Mouse (Mus musculus) intestine, embryonic 14.5 days (tissue): ENCODE data around the gene Stx8. TPM values are rescaled to one million over a fixed set of nuclear protein-coding genes. Genes with fewer than 3 reads are reported as not detected.

Experiments
- ATAC-seq: fragments of 200-750 bp; cut with Nextera tagmentation; replicated peaks from 2 replicates; pipeline ENCODE4 v1.8.0; 2017; ENCODE audit warnings: low read depth, moderate number of reproducible peaks, moderate TSS enrichment, moderate library complexity; ENCODE audit not compliant: low FRiP score, low TSS enrichment
- DNase-seq: peaks from one replicate; pipeline ENCODE4 v3.0.0-alpha.2; 2018; ENCODE audit warnings: low spot score
- H3K27ac ChIP-seq: fragments of 300-500 bp; sonication (generic); 2 replicates; pipeline ENCODE4 v1.5.1; 2014; ENCODE audit warnings: low read depth, mild to moderate bottlenecking, control low read depth
- H3K27me3 ChIP-seq: fragments of 300-500 bp; sonication (generic); replicated peaks from 2 replicates; pipeline ENCODE4 v1.6.1; 2014; ENCODE audit warnings: low read length, control low read depth; ENCODE audit not compliant: control insufficient read depth, insufficient read depth
- H3K36me3 ChIP-seq: fragments of 300-500 bp; sonication (generic); 2 replicates; pipeline ENCODE4 v1.6.1; 2014; ENCODE audit warnings: low read length, control low read depth; ENCODE audit not compliant: control insufficient read depth, insufficient read depth
- H3K4me1 ChIP-seq: fragments of 300-500 bp; sonication (generic); replicated peaks from 2 replicates; pipeline ENCODE4 v1.6.1; 2014; ENCODE audit warnings: low read length, control low read depth, mixed read lengths; ENCODE audit not compliant: control insufficient read depth, insufficient read depth
- H3K4me2 ChIP-seq: fragments of 300-500 bp; sonication (generic); 2 replicates; pipeline ENCODE4 v1.6.1; 2014; ENCODE audit warnings: low read length
- H3K4me3 ChIP-seq: fragments of 300-500 bp; sonication (generic); 2 replicates; pipeline ENCODE4 v1.5.1; 2014; ENCODE audit warnings: low read depth, low read length, control low read depth, mixed read lengths
- H3K9ac ChIP-seq: fragments of 300-500 bp; sonication (generic); 2 replicates; pipeline ENCODE4 v1.6.1; 2014; ENCODE audit warnings: mild to moderate bottlenecking, low read length
- H3K9me3 ChIP-seq: fragments of 300-500 bp; sonication (generic); 2 replicates; pipeline ENCODE4 v1.6.1; 2016; ENCODE audit warnings: low read length, control low read depth; ENCODE audit not compliant: control insufficient read depth
- WGBS: fragments of 180-500 bp; shearing (Covaris S2); extraction: QIAGEN DNeasy Blood & Tissue Kit; methylation state at CpG from one replicate; pipeline ENCODE4 v1.1.7; 2014; 5-methylcytosine and 5-hydroxymethylcytosine counted together
- polyA plus RNA-seq: library from polyadenylated mRNA; unstranded; fragments of >200 nt; fragmentation: Nextera tagmentation; extraction: Ambion mirVana; gene quantifications from 2 replicates; pipeline ENCODE4 v1.2.1, GENCODE M21; 2014

Stx8 gene
- polyA plus RNA-seq, 1 experiment from 2014 or later: 51.3 TPM

GRCm38 (mm10) chr11:67965242-67965883 is 630 bp upstream of the Stx8 start, which contains the start of gene Cfap52:
Cfap52 (minus strand) TSS chr11:67965651.
- peak; percentile 56; the same call in 1 of the 2 replicates for ATAC-seq
- H3K4me1 ChIP-seq: peaks cover 6% of the 10 kb centered on the region; the same call in 1 of the 2 replicates
- peak within 1 kb of the TSS; percentile 74 for H3K4me3 ChIP-seq
- peak within 1 kb of the TSS; percentile 65 for H3K9ac ChIP-seq
- H3K36me3 ChIP-seq: no peaks in the 10 kb centered on the region
- no peaks in the 10 kb centered on the region for H3K9me3 ChIP-seq
- no peaks in the 10 kb centered on the region for H3K27me3 ChIP-seq
- H3K4me2 ChIP-seq: peak within 1 kb of the TSS; percentile 63
- no peak within 1 kb of the TSS for H3K27ac ChIP-seq
- WGBS: 8% methylated on average over 15 of the region's 15 CpGs
- peak; percentile 92 for DNase-seq

- ATAC-seq (no peak), DNase-seq (no peak)
- no peak overlapping the region for H3K4me2 ChIP-seq
- no peak overlapping the region for H3K9ac ChIP-seq
- no peaks in the 10 kb centered on the region for H3K27me3 ChIP-seq
- H3K36me3 ChIP-seq: no peaks in the 10 kb centered on the region
- WGBS: 69% methylated on average over 11 of the region's 11 CpGs
- no peak overlapping the region for H3K27ac ChIP-seq
- no peak overlapping the region for H3K4me3 ChIP-seq
- H3K4me1 ChIP-seq: peaks cover 6% of the 10 kb centered on the region; the same call in 1 of the 2 replicates
- H3K9me3 ChIP-seq: no peaks in the 10 kb centered on the region
These were observed 1.8 kb downstream of the Stx8 start for GRCm38 (mm10) chr11:67967831-67968230.

GRCm38 (mm10) chr11:67972606-67973005 is 6.6 kb downstream of the Stx8 start:
- Histone ChIP-seq H3K4me2 (no peak overlapping the region), H3K27me3 (no peaks in the 10 kb centered on the region), H3K27ac (no peak overlapping the region), H3K9ac (no peak overlapping the region), H3K4me3 (no peak overlapping the region), H3K36me3 (peaks cover 10% of the 10 kb centered on the region; the same call in 1 of the 2 replicates), H3K4me1 (no peaks in the 10 kb centered on the region), H3K9me3 (no peaks in the 10 kb centered on the region)
- 76% methylated on average over 1 of the region's 1 CpGs for WGBS
- DNase-seq (no peak), ATAC-seq (no peak)

DNA sequence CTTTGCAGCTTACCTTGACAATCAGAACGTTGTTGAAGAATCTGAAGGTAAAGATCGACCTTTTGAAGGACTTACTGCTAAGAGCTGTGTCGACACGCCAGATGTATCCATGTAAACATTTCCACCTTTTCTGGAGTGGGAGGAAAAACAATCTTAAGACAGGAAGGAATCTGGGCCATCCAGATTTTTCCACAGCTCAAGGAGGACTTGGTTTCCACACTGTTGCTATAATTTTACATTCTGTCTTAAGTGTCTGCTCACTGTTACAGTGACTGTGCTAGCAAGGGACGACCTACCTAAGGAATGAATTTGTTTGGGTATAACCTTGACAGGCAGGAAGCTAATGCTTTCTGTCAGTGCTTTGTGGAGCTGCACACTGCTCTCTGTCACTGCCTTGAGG is 7.2 kb downstream of the Stx8 start:
- DNase-seq: no peak
- WGBS: 55% methylated on average over 5 of the region's 5 CpGs

GRCm38 (mm10) chr11:67975252-67975651 is 9.3 kb downstream of the Stx8 start:
- WGBS: 7% methylated on average over 2 of the region's 2 CpGs
- ATAC-seq (no peak), DNase-seq (peak; percentile 65)
- Histone ChIP-seq H3K9me3 (no peaks in the 10 kb centered on the region), H3K36me3 (peaks cover 10% of the 10 kb centered on the region; the same call in 1 of the 2 replicates), H3K9ac (no peak overlapping the region), H3K4me3 (no peak overlapping the region), H3K4me1 (no peaks in the 10 kb centered on the region), H3K27ac (no peak overlapping the region), H3K4me2 (no peak overlapping the region), H3K27me3 (no peaks in the 10 kb centered on the region)

More for the DNA sequence above, 7.2 kb downstream of the Stx8 start:
- Histone ChIP-seq H3K9ac (no peak overlapping the region), H3K4me3 (no peak overlapping the region), H3K27ac (no peak overlapping the region), H3K9me3 (no peaks in the 10 kb centered on the region), H3K4me2 (no peak overlapping the region), H3K36me3 (peaks cover 10% of the 10 kb centered on the region; the same call in 1 of the 2 replicates), H3K27me3 (no peaks in the 10 kb centered on the region), H3K4me1 (no peaks in the 10 kb centered on the region)
- no peak for ATAC-seq

- 86% methylated on average over 6 of the region's 6 CpGs for WGBS
- Histone ChIP-seq H3K9me3 (no peaks in the 10 kb centered on the region), H3K4me2 (no peak overlapping the region), H3K9ac (no peak overlapping the region), H3K27ac (no peak overlapping the region), H3K36me3 (no peaks in the 10 kb centered on the region; the same call in none of the 2 replicates), H3K27me3 (no peaks in the 10 kb centered on the region), H3K4me1 (no peaks in the 10 kb centered on the region), H3K4me3 (no peak overlapping the region)
- no peak for DNase-seq
- no peak for ATAC-seq
These were observed 17.6 kb downstream of the Stx8 start for GRCm38 (mm10) chr11:67983564-67983963.

- ATAC-seq: no peak
- Histone ChIP-seq H3K4me1 (no peaks in the 10 kb centered on the region), H3K9ac (no peak overlapping the region), H3K27me3 (no peaks in the 10 kb centered on the region), H3K4me2 (no peak overlapping the region), H3K9me3 (no peaks in the 10 kb centered on the region), H3K4me3 (no peak overlapping the region), H3K36me3 (no peaks in the 10 kb centered on the region), H3K27ac (no peak overlapping the region)
- DNase-seq: no peak
- 73% methylated on average over 4 of the region's 4 CpGs for WGBS
These were observed 25.2 kb downstream of the Stx8 start for GRCm38 (mm10) chr11:67991240-67991639.

GRCm38 (mm10) chr11:67995965-67996364 is 30.0 kb downstream of the Stx8 start:
- Histone ChIP-seq H3K4me3 (no peak overlapping the region), H3K9me3 (no peaks in the 10 kb centered on the region), H3K9ac (no peak overlapping the region), H3K4me1 (peaks cover 7% of the 10 kb centered on the region), H3K36me3 (no peaks in the 10 kb centered on the region), H3K4me2 (no peak overlapping the region), H3K27ac (no peak overlapping the region), H3K27me3 (no peaks in the 10 kb centered on the region)
- no peak for DNase-seq
- no peak for ATAC-seq
- WGBS: 87% methylated on average over 4 of the region's 4 CpGs

DNA sequence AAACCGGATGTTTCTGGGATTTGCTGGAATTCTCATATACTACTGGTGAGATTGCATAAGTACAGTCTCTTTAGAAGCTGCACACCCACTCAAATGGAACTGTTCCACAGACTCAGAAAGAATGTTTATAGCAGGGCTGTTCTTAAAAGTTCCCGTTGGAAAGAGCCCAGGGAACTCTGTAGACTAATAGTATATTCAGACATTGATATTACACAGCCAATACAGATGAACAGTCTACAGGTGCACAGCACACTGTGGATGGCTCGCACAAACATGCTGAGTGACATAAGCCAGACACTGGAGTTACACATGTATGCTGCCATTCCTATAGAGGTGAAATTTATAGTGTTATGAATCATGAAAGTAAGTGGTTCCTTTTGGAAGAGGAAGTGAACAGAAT is 32.9 kb downstream of the Stx8 start:
- no peak overlapping the region for H3K4me2 ChIP-seq
- H3K9me3 ChIP-seq: no peaks in the 10 kb centered on the region
- peak; percentile 84 for ATAC-seq
- peaks cover 7% of the 10 kb centered on the region for H3K4me1 ChIP-seq
- H3K27ac ChIP-seq: no peak overlapping the region
- H3K9ac ChIP-seq: no peak overlapping the region
- DNase-seq: no peak
- H3K36me3 ChIP-seq: no peaks in the 10 kb centered on the region
- H3K4me3 ChIP-seq: no peak overlapping the region
- WGBS: 39% methylated on average over 3 of the region's 3 CpGs
- no peaks in the 10 kb centered on the region for H3K27me3 ChIP-seq
